Mouse (Mus musculus) adrenal gland, postnatal 14 days (tissue): ENCODE results near the gene Rbfox3. TPM values are rescaled to one million over a fixed set of nuclear protein-coding genes. Genes with fewer than 3 reads are reported as not detected.

Experiments
- DNase-seq: peaks from one replicate; pipeline ENCODE4 v3.0.0; 2021; ENCODE audit warnings: mixed read lengths
- total RNA-seq: library from RNA; stranded (reverse); gene quantifications from 2 replicates; pipeline ENCODE4 v1.2.3, GENCODE M21; 2021

Gene Rbfox3
- total RNA-seq, 1 experiment from 2014 or later, result 5.0 TPM

DNA sequence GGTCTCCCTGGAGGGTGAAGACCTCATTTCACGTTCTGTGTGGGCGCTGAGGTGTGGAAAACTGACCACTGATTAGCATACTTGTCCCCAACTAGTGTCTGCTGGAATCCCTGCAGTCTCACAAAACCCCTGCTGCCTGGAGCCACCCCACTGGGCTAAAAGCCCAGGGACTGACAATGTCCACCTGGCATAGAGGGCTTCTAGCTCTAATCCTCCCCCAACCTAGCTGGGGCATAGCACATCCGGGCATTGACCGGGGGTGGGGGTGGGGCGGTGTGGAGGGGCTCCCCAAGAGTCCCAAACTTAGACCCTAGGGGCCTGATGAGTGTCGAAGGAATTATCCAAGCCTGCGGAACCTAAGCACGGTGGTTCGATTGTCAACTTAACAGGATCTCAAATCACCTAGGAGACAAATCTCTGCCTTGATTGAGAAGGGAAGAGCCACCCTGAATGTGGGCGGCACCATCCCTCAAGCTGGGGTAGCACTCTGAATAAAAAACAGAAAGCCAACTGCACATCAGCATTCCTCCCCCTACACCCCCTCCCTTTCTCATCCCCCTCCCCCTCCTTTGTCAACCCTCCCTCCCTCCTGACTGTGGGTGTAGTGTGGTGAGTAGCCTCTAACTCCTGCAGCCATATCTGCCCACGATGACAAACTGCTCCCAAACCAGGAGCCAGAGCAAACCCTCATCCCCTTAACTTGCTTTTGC is 29.5 kb downstream of the Rbfox3 start:
- no peak for DNase-seq

DNA sequence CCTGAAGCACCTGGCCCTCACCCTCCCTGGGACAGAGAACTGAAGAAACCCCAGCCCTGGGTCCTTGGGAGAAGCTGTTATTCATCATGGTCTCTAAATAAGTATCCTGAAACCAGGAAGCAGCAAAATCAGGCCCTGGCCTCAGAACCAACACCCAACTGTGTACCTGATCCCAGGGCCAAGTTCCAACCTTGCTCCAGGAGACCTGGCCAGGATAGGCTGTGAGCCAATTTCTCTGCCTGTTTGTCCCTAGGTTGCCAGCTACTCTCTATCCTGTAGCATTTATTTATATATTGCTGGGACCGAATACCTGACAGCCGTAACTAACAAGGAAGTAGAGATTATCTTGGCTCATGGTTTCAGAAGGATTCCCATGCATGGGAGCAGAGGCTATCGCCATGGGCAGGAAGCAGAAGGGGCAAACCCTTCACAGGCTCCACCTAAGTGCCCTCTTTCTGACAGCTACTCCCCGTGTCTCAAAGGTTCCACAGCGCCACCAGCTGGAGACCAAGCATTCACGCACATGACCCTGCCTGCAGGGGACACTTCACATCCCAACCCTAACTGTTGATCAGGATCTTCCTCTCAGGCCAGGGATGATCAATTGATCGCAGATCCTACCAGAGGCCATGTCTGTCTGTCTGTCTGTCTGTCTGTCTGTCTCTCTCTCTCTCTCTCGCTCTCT is 31.8 kb downstream of the Rbfox3 start:
- DNase-seq, result no peak

DNA sequence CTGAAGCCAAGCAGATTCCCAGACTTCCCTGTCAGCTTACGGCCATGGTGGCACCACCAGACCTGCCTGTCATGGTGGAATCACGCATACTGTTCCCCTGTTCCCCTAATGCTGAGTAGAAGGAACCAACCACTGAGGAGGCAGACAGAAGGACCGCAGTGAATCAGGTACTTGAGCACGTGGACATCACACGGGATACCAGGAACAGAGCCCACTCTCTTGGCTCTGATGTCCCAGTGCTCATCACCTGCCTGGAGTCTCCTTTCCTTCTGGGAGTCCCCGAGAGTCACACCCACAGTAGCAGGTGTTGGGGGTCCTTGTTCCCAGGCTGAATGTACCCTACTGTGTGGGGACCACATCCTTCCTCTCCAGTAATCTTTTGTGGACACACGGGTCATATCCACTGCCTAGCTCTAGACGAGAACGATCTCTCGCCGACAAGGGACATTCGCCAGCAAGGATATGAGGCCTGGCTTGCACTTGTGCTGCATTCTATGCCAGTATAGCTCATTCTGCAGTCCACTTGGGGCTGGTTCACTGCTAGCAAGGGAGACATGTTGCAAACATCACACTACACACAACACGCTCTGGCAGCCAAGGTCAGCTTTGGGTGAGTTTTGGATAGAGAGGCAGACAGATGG is 32.7 kb downstream of the Rbfox3 start:
- no peak for DNase-seq

DNA sequence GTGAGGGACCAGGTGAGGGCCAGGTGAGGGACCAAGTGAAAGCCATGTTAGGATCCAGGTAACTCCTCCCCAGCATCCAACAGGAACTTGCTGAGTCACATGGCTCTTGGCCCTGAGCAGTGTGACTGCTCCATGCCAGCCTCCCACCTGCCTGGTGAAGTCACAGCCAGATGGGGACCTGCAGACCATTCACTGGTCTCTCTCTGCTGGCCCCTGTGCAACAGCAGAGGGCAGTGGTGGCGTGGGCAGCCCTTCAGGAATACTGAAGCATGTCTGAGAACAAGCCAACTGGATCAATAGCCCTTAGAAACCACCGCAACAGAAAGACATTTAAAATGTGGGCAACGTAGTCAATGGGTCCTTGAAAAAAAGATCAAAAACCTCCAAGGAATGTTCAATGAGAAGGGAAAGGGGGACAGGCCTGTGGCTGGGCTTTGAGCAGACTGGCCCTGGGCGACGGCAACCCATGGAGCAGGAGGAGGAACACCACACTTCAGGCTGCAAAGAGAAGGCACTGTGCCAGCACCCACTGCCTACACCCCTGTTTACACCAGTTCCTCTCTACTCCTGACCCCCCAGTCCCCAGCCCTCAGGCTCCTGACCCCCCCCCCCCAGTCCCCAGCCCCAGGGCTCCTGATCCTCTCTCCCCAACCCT is 36.0 kb downstream of the Rbfox3 start:
- no peak for DNase-seq

DNA sequence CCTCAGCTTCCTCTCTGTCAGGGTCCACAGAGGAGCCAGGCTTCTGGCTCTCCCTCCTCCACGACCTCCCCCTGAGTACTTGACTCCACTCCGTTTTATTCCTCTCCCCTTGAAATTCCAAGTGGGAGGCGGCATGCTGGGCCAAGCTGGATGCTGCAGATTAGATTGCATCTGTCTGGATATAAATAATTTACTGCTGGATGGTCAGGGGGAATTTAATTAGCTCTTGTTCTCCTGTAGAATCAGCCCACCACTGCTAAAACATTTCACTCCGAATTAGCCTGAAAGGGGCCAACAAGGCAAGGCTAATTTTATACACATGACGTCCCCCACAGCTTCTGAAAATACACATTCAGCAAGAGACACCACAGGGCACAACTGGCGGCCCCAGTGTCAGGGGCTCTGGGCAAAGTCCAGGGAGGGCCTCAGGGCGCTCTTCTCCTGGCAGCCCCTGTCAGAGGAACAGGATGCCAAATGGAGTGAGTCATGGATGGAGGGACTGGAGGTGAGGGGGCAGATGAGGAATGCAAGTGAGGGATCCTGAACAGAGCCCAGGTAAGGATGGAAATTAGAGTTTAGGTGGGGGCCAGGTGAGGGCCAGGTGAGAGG is 36.8 kb downstream of the Rbfox3 start:
- DNase-seq, result no peak

DNA sequence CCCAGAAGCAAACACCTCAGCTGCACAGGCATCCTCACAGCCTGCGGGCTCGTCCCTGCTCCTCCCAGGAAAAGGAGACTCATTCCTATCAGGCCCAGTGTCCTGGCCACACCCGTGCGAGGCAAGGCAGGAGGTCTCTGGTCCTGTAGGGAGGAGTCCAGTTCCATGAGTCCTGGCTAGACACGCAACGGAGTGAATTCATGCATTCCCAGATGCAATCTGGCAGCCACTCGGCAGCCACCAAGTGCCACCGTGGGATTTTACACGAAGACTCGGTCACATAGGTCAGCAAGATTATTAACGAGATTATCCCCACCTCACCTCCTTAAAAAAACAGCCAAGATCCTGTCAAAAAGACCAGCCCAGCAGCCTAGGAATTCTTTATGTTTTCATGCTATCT is 37.4 kb downstream of the Rbfox3 start:
- DNase-seq, result no peak

DNA sequence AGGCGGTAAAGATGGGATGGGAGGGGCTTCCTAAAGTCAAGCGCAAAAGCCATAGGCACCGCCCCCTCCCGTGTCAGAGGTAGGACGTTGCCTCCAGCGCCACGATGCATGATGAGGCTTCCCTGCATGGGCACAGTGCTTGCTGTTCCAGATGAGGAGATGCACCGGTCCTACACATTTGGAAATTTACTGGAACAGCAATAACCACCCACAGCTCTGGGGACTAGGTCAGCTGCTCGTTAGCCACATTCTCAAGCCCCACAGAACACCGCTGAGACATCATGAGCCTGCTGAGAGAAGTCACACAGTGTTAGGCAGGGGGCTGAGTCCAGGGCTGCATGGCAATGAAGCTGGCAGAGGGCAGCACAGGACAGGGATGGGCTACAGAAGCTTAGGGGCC is 39.9 kb downstream of the Rbfox3 start:
- DNase-seq, result no peak

DNA sequence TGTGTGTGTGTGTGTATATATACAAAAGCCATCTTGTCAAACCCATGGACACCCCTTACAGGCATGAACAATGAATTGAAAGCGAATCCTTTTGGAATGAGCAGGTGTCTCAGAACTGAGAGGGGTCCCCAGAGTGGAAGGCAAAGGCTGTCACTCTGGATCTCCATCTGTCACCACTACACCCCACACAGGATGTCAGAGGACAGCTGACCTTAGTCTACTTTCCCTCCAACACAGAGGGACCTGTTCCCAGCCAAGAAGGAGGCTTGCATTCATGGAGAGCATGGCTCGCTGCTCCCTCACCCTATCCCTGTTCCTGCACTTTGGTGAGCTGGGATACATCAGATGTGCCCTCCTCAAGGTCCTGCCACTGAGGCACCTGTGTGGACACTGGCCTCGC is 48.0 kb downstream of the Rbfox3 start:
- DNase-seq, result no peak

DNA sequence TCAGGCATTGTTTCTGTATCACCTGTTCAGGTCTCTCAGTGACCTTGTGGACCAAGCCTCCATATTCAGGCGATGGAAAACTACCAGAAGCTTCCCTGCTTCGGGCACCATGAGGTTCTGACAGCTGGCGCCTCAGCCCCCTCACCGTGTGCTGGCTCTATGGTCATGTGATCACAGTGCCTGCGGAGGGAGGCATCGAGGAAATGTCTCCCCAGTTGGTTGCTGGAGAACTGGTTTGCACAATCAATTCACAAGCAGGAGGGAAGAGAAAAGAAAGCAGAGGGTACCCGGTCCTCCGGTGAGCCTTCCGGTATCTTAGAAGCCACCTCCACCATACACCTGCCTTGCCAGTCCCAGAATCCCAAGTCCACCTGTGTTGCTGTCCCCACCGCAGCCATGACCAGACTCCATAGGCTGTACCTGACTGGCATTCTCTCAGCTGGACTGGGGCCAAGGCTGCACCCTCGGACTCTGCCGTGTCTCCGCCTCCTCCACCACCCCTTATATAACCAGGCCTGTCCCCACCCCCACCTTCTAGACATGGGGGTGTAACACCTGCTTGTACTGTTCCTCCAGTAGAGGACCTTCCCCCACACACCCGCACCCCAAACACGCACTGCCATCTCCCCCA is 49.5 kb downstream of the Rbfox3 start:
- no peak for DNase-seq

DNA sequence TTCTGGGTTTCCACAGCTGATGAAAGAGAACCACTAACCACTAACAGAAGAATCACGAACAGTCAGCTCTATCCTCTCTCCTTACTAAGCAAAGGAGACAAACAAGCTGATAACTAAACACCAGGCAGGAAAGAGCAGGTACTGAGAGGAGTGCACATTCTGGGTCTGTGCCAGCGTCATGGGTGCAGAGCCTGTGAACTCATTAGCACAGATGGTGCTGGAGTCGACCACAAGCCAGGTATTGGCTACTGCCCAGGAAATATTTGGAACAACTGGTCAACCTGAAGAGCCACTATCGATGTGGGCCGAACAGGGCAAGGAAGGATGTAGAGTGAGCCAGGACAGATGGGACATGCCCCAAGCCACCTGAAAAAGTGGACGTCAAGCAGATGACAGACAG is 50.2 kb downstream of the Rbfox3 start:
- no peak for DNase-seq

DNA sequence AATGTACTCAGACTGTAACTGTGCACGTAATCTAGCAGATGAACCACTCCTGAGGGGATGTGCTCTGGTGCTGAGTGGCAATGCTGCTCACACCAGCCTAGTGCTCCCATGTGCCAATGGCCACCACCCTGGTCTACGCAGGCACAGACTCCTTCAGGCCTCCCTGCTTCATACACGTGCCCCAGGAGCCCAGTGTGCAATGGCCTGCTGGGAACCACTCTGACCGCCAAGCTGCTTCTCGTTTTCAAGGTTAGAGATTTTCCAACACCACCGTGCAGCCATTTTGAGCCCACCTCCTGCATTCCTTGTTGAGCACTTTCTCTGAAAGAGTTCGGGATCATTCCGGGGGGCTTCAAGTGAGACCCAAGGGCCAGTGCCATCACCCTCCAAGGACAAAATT is 50.6 kb downstream of the Rbfox3 start:
- no peak for DNase-seq

DNA sequence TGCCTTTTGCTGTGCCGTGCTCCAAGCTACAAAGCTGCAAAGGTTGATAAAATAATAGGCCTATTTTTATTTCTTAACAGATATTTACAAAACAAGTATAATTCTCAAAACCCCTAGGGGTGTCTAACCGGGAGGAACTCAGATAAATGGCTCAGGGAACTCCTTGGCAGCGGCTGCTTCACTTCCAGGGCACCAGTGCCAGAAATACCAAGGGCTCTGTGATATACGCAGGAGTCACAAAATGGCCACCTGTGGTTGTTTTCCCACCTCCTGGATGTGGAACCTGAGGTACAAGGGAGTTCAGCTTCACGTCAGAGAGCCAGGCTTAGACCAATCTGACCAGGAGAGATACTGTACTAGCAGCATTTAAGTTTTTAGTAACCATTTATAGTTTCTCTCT is 51.6 kb downstream of the Rbfox3 start:
- no peak for DNase-seq

DNA sequence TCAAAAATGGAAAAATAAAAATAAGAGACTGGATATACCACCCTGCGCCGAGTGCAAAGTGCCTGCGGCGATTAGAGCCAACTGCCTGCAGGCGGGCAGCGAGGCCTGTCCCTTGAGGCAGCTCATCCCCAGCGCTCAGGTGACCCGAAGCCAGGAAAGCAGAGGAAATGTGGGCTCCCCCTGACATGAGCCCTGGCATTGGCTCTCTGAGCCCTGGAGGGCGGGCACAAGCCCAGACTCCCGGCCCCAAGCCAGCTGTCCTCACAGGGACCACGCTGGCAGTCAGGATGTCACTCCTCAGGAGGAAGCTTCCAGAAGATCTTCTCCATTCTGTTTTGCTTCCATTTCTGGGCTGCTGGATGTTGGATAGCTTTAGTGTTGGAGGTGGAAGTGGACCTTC is 53.1 kb downstream of the Rbfox3 start:
- no peak for DNase-seq

DNA sequence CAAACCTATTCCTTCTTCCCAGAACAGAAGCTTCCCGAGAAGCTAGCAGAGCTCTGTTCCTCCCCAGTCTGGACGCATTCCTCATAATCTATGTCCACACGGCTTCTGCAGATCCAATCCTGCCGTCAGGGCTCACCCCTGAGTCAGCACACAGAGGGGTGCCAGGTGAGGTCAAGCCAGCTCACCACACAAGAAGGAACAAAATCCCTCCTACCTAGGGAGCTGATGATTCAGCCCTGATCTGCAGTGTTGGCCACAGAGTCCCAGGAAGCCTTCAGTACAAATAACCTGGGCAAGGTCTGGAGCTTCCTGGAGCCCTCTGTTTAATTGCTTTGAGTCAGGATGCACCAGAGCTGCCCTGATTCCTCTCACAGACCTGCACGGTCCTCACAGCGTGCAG is 60.0 kb downstream of the Rbfox3 start:
- DNase-seq, result no peak

DNA sequence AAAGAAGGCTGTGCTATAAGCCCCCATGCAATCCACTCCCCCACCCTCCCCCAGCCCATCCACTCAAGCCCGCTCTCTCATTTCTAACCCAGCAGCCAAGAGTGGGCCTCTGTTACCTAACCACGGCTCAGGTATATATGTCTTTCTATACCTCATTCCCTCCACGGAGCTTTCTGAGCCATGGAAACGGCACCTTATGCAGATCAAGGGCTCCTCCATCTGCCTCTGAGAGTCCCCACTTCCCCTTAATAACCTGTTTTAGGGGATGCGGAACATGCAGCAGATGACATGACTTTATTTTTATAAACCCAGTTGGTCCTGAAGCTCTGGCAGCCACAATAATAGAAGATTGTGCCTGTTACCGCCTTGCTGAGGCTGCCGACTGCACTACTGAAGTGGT is 63.4 kb downstream of the Rbfox3 start:
- no peak for DNase-seq

DNA sequence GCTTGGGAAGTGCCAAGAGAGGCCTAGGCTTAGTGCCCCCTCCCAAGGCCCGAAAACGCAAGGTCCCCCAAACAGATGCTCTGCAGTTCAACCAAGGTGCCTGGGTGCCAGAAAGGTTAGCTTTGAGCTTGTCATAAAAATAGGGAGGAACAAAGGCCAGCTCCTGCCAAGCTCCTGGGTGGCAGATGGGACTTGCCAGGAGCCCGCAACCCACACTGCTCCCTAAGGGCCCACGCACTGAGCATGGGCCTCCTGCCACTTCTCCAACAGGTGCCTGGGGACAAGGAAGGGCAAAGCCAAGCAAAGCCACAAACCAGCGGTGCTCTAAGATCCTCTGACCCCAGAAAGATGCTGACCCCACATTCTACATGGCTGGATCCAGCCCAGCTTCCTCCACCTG is 70.4 kb downstream of the Rbfox3 start:
- no peak for DNase-seq

DNA sequence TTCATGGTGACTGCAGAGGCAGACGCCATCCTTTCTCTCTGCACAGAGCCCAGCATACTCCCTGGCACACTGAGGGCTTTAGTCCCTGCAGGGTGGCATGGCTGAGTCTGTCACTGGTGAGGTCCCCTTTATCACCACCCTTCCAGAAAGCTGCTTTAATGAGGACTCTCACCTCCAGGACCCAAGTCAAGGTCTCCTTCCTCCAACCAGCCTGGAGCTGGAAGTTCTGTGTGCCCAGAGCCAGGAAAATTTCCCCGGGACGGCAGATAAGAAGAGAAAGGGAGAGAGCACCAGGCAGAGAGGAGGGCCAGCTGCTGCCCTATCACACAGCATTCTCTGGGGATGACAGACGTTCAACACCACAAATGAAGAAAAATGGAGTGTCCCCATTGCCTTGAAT is 73.2 kb downstream of the Rbfox3 start:
- no peak for DNase-seq

DNA sequence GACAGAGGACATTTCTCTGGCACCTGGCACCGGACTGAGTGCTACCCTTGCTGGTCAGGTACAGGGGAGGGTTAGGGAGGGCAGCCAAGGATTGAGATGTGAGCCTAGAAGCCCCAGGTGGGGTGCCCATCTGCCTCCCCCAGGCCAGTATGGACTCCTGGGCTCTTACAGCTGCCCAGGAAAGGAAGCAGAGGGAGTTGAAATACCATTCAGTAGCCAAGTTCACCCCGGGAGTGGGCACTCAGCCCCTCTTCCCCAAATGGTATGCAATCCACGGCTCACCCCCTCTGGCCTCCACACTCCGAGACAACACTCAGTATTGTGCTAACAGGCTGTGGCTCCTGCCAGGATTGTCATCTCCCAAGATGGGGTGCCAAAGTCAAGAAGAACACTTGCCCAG is 74.5 kb downstream of the Rbfox3 start:
- DNase-seq, result no peak

DNA sequence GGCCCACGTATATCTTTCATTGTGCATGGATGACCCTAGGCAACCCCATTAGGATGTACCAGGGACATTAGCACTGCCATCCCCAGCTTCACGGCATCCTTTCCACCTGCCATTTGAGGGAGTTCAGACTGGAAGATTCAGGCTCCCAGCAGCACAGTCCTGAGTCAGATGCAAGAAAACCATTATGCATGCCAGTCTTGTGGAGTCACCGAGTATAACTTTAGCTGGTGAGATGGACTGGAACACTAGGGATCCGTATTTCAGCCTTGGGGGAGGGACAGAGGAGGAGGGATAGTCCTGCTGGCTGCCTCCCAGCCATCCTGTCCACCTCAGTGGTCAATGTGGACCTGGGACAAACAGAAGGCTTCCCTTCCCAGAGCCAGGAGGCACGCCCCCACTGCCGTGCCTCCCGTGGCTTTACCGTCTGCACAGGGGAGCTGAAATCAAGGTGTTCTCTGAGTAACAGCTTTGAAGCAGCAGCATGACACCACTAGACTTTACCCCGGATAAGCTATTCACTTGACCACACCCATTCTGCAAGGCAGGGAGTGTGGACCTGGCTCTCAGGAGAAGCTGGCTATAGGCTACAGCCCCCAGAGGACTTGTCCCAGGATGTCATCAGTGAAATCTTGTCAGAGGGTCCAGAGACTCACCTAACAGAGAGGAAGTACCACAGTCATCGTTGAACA is 78.5 kb downstream of the Rbfox3 start:
- no peak for DNase-seq

DNA sequence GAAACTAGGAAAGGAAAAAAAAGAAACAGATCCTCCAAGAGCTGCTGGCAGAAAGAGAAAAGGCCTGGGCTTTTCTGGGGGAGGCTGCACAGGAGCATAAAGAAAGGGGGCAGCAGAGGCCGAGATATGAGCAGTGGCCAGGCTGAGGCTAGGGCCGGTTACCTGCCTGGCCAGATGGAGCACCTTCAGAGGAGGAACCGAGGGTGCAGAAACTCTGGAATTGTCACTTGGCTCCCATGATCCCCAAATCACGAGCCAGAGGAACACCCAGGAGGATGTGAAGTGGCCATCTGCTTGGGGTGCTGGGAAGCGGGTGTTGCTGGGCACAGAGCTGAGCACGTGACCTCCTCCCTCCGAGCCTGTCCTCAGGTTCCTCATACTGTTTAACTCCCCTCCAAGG is 79.7 kb downstream of the Rbfox3 start:
- no peak for DNase-seq

DNA sequence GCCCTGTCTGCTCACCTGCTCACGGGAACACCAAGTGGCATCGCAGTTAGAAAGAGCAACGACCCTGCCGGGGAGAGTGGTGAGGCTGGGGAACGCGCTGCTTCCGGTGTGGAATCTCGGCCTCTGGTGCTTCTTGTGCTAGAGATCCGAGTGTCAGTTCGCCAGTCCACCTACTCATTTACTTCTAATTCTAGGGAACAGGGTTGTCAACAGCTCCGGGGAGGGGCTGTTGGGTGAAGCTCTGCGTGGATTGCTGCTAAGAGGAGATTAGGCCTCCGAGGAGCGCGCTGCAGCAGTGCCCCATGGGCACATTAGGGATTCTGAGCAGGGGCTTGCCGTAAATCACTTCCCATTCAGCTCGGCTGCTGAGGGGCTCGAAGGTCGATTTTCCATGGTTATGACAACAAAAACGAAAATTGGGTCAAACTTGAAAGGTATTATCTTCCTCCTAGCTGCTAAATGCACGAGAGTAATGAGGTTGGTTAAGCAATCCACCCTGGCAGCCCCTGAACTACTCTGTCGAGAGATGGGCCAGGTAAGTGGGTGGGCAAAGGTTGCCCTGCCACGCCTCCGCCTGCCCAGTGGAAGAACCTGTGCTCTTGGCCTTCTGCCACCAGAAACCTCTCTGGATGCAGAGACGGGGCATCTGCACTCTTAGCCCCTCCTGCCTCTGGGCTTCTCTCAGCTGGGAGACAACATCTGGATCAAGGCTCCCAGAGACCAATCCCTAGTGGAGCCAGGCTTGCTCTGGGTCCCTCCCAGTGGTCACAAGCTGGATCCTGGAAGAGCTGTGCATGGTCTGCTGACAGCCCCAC is 85.9 kb downstream of the Rbfox3 start:
- no peak for DNase-seq
